Mouse (Mus musculus): ENCODE data around the gene Dennd1b.

DNA sequence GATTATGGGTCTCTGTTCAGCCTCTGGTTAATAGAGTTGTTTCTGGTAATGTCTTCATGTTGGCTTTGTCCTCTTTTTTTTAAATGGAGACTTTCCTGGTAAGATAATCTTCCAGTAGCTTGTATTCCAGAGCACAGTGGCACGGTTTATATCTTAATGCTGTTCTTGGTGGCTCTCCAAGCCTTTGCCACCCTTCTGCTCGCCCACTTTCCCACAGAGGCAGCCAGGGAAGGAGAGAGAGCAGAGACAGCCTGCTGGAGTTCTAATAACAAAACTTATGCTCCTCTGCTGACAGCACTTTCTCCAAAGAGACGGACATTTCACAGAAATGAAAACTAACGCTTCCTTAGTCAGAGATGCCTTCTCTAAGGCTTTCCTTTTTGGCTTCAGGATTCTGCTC lies 6.8 kb downstream of the Dennd1b start:
- no peak for TF ChIP-seq HCFC1 (IDR thresholded peaks at IDR 0.05; ENCODE audit: borderline replicate concordance, insufficient read depth, low read length)
- no peak for TF ChIP-seq ZC3H11A (IDR thresholded peaks at IDR 0.05; ENCODE audit: borderline replicate concordance, low read depth, low read length)

Data from ES-E14 (cell line).